Mouse (Mus musculus) ES-E14 (cell line): ENCODE data around the gene Tmem128. TPM values are rescaled to one million over a fixed set of nuclear protein-coding genes. Genes with fewer than 3 reads are reported as not detected.

Experiments used
- DNase-seq: peaks from one replicate; pipeline ENCODE4 v3.0.0-alpha.2; 2013; ENCODE audit warnings: low read depth, low spot score
- H3K27ac ChIP-seq: 2 replicates; pipeline ENCODE4 v1.5.1; 2012; ENCODE audit warnings: low read depth, mild to moderate bottlenecking, low read length, moderate library complexity, mixed read lengths; ENCODE audit not compliant: poor library complexity, insufficient read depth, severe bottlenecking
- H3K36me3 ChIP-seq: 2 replicates; pipeline ENCODE4 v1.6.1; 2012; ENCODE audit warnings: mild to moderate bottlenecking, low read length, moderate library complexity, mixed read lengths; ENCODE audit not compliant: control insufficient read depth, poor library complexity, insufficient read depth, severe bottlenecking
- H3K4me1 ChIP-seq, 2 experiments: fragments of 150-350 bp in 1 of 2; sonication (generic) in 1 of 2; 2 replicates each; pipeline ENCODE4 v1.6.1; 2012; ENCODE audit warnings: low read length in 2 of 2, mild to moderate bottlenecking in 1 of 2, mixed read lengths in 1 of 2; ENCODE audit not compliant: control insufficient read depth in 2 of 2, insufficient read depth in 2 of 2, poor library complexity in 1 of 2
- H3K4me3 ChIP-seq, 2 experiments: fragments of 150-350 bp in 1 of 2; sonication (generic) in 1 of 2; 2 replicates each; pipeline ENCODE4 v1.5.1; 2012; ENCODE audit warnings: low read length in 2 of 2, low read depth in 1 of 2, mild to moderate bottlenecking in 1 of 2, mixed read lengths in 1 of 2; ENCODE audit not compliant: insufficient read depth in 1 of 2, poor library complexity in 1 of 2, severe bottlenecking in 1 of 2
- H3K9ac ChIP-seq: 2 replicates; pipeline ENCODE4 v1.6.1; 2012; ENCODE audit warnings: low read depth, mild to moderate bottlenecking, low read length, mixed read lengths; ENCODE audit not compliant: poor library complexity, insufficient read depth, severe bottlenecking
- H3K9me3 ChIP-seq: fragments of 150-350 bp; sonication (generic); 2 replicates; pipeline ENCODE4 v1.6.1; 2012; ENCODE audit warnings: low read depth, mild to moderate bottlenecking, low read length; ENCODE audit not compliant: control insufficient read depth, insufficient read depth
- CHD2 ChIP-seq: IDR thresholded peaks from 2 replicates; pipeline ENCODE4 v1.6.1; 2014; ENCODE audit warnings: mild to moderate bottlenecking, low read depth, low read length, inconsistent platforms
- HCFC1 ChIP-seq: IDR thresholded peaks from 2 replicates; pipeline ENCODE4 v1.6.1; 2012; ENCODE audit warnings: low read length, inconsistent platforms, borderline replicate concordance; ENCODE audit not compliant: insufficient read depth
- MAFK ChIP-seq: IDR thresholded peaks from 2 replicates; pipeline ENCODE4 v1.6.1; 2014; ENCODE audit warnings: mild to moderate bottlenecking, low read depth, low read length, inconsistent platforms; ENCODE audit not compliant: insufficient read depth
- ZC3H11A ChIP-seq: IDR thresholded peaks from 2 replicates; pipeline ENCODE4 v1.6.1; 2012; ENCODE audit warnings: low read depth, mild to moderate bottlenecking, inconsistent platforms, low read length, borderline replicate concordance
- ZNF384 ChIP-seq: IDR thresholded peaks from 2 replicates; pipeline ENCODE4 v1.6.1; 2012; ENCODE audit warnings: low read depth, low read length, inconsistent platforms
- in situ Hi-C, 2 experiments: fragments of 600-800 bp; cut with MboI; formaldehyde crosslinking; loops; one replicate each; pipeline ENCODE4 v1.15.1; 2025; ENCODE audit warnings: low sequenced_read_pairs in 2 of 2, inconsistent platforms in 1 of 2; ENCODE audit not compliant: unreplicated experiment in 2 of 2
- total RNA-seq: library from RNA; depleted of rRNA; stranded (reverse); fragments of 300-350 nt; gene quantifications from 2 replicates; pipeline ENCODE4 v1.2.3, GENCODE M21; 2012

The Tmem128 gene
- total RNA-seq, 1 experiment, result 47.7 TPM

GRCm38 (mm10) chr5:38275771-38276170 is 15.8 kb downstream of the Tmem128 start, which contains the start of gene Otop1:
Otop1 (plus strand) TSS chr5:38275972.
- H3K4me1 ChIP-seq, result peaks cover 0 to 17% of the 10 kb centered on the region in 2 experiments; a peak in 3 of 4 replicates
- H3K9me3 ChIP-seq, result no peaks in the 10 kb centered on the region
- H3K4me3 ChIP-seq, result peak within 1 kb of the TSS in 1 of 2 experiments; percentile 6; a peak in 1 of 4 replicates
- no peaks in the 10 kb centered on the region for H3K36me3 ChIP-seq
- TF ChIP-seq CHD2 (no peak), ZNF384 (no peak), MAFK (no peak), ZC3H11A (no peak), HCFC1 (no peak)
- no peak within 1 kb of the TSS for H3K27ac ChIP-seq
- in situ Hi-C loops, result loop anchor here in 1 of 2 experiments (10.0 kb wide), 1 partner anchor 461 kb away; no protein-coding TSS in a partner anchor
- DNase-seq, result no peak
- H3K9ac ChIP-seq, result no peak within 1 kb of the TSS

- Histone ChIP-seq H3K9me3 (no peaks in the 10 kb centered on the region), H3K4me3 (peak overlapping the region in 1 of 2 experiments; percentile 6; a peak in 1 of 4 replicates), H3K27ac (no peak overlapping the region), H3K36me3 (no peaks in the 10 kb centered on the region), H3K9ac (no peak overlapping the region), H3K4me1 (peaks cover 0 to 17% of the 10 kb centered on the region in 2 experiments; a peak in 3 of 4 replicates)
- TF ChIP-seq HCFC1, result no peak
- in situ Hi-C loops, result loop anchor here in 1 of 2 experiments (10.0 kb wide), 1 partner anchor 462 kb away; no protein-coding TSS in a partner anchor
- DNase-seq, result no peak
These were observed 16.5 kb downstream of the Tmem128 start for GRCm38 (mm10) chr5:38276451-38276850.

- Histone ChIP-seq H3K9ac (peak overlapping the region; percentile 4; the same call in 1 of the 2 replicates), H3K4me1 (peaks cover 0 to 17% of the 10 kb centered on the region in 2 experiments; a peak in 3 of 4 replicates), H3K36me3 (no peaks in the 10 kb centered on the region), H3K4me3 (peak overlapping the region; percentile 53 to 54; a peak in 3 of 4 replicates), H3K9me3 (no peaks in the 10 kb centered on the region), H3K27ac (no peak overlapping the region)
- TF ChIP-seq HCFC1 (no peak), ZC3H11A (no peak), CHD2 (no peak), MAFK (no peak), ZNF384 (no peak)
- in situ Hi-C loops, result loop anchor here in 1 of 2 experiments (10.0 kb wide), 1 partner anchor 462 kb away; no protein-coding TSS in a partner anchor
- no peak for DNase-seq
These were observed 17.3 kb downstream of the Tmem128 start for GRCm38 (mm10) chr5:38277098-38277866.

GRCm38 (mm10) chr5:38277936-38278600 is 18.1 kb downstream of the Tmem128 start:
- H3K4me3 ChIP-seq, result peak overlapping the region in 1 of 2 experiments; percentile 53; a peak in 2 of 4 replicates
- no peak for TF ChIP-seq ZC3H11A
- TF ChIP-seq MAFK, result no peak
- no peak for TF ChIP-seq CHD2
- no peak for TF ChIP-seq HCFC1
- TF ChIP-seq ZNF384, result no peak
- DNase-seq, result no peak

More at GRCm38 (mm10) chr5:38277936-38278600, 18.1 kb downstream of the Tmem128 start:
- no peaks in the 10 kb centered on the region for H3K9me3 ChIP-seq
- peaks cover 0 to 17% of the 10 kb centered on the region in 2 experiments; a peak in 3 of 4 replicates for H3K4me1 ChIP-seq
- no peaks in the 10 kb centered on the region for H3K36me3 ChIP-seq
- H3K9ac ChIP-seq, result no peak overlapping the region; the same call in 1 of the 2 replicates
- no peak overlapping the region for H3K27ac ChIP-seq
- in situ Hi-C loops, result loop anchor here in 1 of 2 experiments (10.0 kb wide), 1 partner anchor 463 kb away; no protein-coding TSS in a partner anchor
